Mouse (Mus musculus) neural tube, embryonic 14.5 days (tissue): ENCODE data around the gene BC017158. TPM values are rescaled to one million over a fixed set of nuclear protein-coding genes. Genes with fewer than 3 reads are reported as not detected.
"Not testable (repeated sequence)": the region's sequence is repeated elsewhere in the genome, so short reads cannot be mapped to it uniquely, and the experiment has no call there.

Experiments
- ATAC-seq: fragments of 200-750 bp; cut with Nextera tagmentation; 2 replicates; pipeline ENCODE4 v1.8.0; 2017; ENCODE audit warnings: low read depth, mild to moderate bottlenecking, moderate TSS enrichment, moderate library complexity
- H3K27ac ChIP-seq: fragments of 300-500 bp; sonication (generic); 2 replicates; pipeline ENCODE4 v1.5.1; 2014; ENCODE audit warnings: low read depth, mild to moderate bottlenecking, control low read depth, low read length, moderate library complexity, mixed read lengths
- H3K27me3 ChIP-seq: fragments of 300-500 bp; sonication (generic); 2 replicates; pipeline ENCODE4 v1.6.1; 2014; ENCODE audit warnings: low read length; ENCODE audit not compliant: control insufficient read depth, insufficient read depth
- H3K36me3 ChIP-seq: fragments of 300-500 bp; sonication (generic); 2 replicates; pipeline ENCODE4 v1.6.1; 2014; ENCODE audit warnings: low read length, mixed read lengths; ENCODE audit not compliant: control insufficient read depth, insufficient read depth
- H3K4me1 ChIP-seq: fragments of 300-500 bp; sonication (generic); 2 replicates; pipeline ENCODE4 v1.6.1; 2014; ENCODE audit warnings: low read length; ENCODE audit not compliant: control insufficient read depth, insufficient read depth
- H3K4me2 ChIP-seq: fragments of 300-500 bp; sonication (generic); 2 replicates; pipeline ENCODE4 v1.6.1; 2014; ENCODE audit warnings: mild to moderate bottlenecking, low read depth, low read length, control low read depth
- H3K4me3 ChIP-seq: fragments of 300-500 bp; sonication (generic); 2 replicates; pipeline ENCODE4 v1.5.1; 2014; ENCODE audit warnings: low read depth, low read length, control low read depth, mixed read lengths
- H3K9ac ChIP-seq: fragments of 300-500 bp; sonication (generic); replicated peaks from 2 replicates; pipeline ENCODE4 v1.6.1; 2014; ENCODE audit warnings: low read depth, mild to moderate bottlenecking, control low read depth, low read length, mixed read lengths
- H3K9me3 ChIP-seq: fragments of 300-500 bp; sonication (generic); 2 replicates; pipeline ENCODE4 v1.6.1; 2016; ENCODE audit warnings: low read length; ENCODE audit not compliant: control insufficient read depth
- WGBS: fragments of 180-500 bp; shearing (Covaris S2); extraction: QIAGEN DNeasy Blood & Tissue Kit; methylation state at CpG from one replicate; pipeline ENCODE4 v1.1.7; 2014; 5-methylcytosine and 5-hydroxymethylcytosine counted together
- polyA plus RNA-seq: library from polyadenylated mRNA; unstranded; fragments of >200 nt; fragmentation: Nextera tagmentation; extraction: Ambion mirVana; gene quantifications from 2 replicates; pipeline ENCODE4 v1.2.1, GENCODE M21; 2014

BC017158 gene
- polyA plus RNA-seq, result 25.9 and 27.9 TPM in 2 replicates

- Histone ChIP-seq H3K4me3 (peak within 1 kb of the TSS; percentile 79), H3K4me1 (peaks cover 12% of the 10 kb centered on the region), H3K27me3 (no peaks in the 10 kb centered on the region), H3K9me3 (no peaks in the 10 kb centered on the region), H3K9ac (peak within 1 kb of the TSS; percentile 83), H3K4me2 (peak within 1 kb of the TSS; percentile 82), H3K36me3 (no peaks in the 10 kb centered on the region), H3K27ac (peak within 1 kb of the TSS; percentile 50)
- WGBS, result 2% methylated on average over 46 of the region's 47 CpGs
- ATAC-seq, result peak; percentile 65; the same call in 1 of the 2 replicates
Observed at GRCm38 (mm10) chr7:128297617-128298480, at the start of gene BC017158. Gene BC017158 (minus strand): TSS chr7:128298170.

- 81% methylated on average over 8 of the region's 8 CpGs for WGBS
- no peak overlapping the region for H3K27ac ChIP-seq
- H3K36me3 ChIP-seq, result no peaks in the 10 kb centered on the region
- no peak overlapping the region for H3K9ac ChIP-seq
- H3K4me3 ChIP-seq, result no peak overlapping the region
- H3K4me2 ChIP-seq, result no peak overlapping the region
- no peaks in the 10 kb centered on the region for H3K9me3 ChIP-seq
- ATAC-seq, result no peak
- no peaks in the 10 kb centered on the region; the same call in 1 of the 2 replicates for H3K4me1 ChIP-seq
- no peaks in the 10 kb centered on the region for H3K27me3 ChIP-seq
Observed at GRCm38 (mm10) chr7:128346991-128347390, 49.0 kb upstream of the BC017158 start.

GRCm38 (mm10) chr7:128346522-128346921, 48.6 kb upstream of the BC017158 start:
- WGBS, result 85% methylated on average over 2 of the region's 2 CpGs
- Histone ChIP-seq H3K27ac (no peak overlapping the region), H3K27me3 (no peaks in the 10 kb centered on the region), H3K9me3 (no peaks in the 10 kb centered on the region), H3K4me1 (no peaks in the 10 kb centered on the region; the same call in 1 of the 2 replicates), H3K9ac (no peak overlapping the region), H3K36me3 (no peaks in the 10 kb centered on the region), H3K4me2 (no peak overlapping the region), H3K4me3 (no peak overlapping the region)
- ATAC-seq, result no peak

- H3K4me3 ChIP-seq, result no peak overlapping the region
- no peak overlapping the region for H3K4me2 ChIP-seq
- 85% methylated on average over 6 of the region's 6 CpGs for WGBS
- no peaks in the 10 kb centered on the region for H3K27me3 ChIP-seq
- no peaks in the 10 kb centered on the region for H3K36me3 ChIP-seq
- no peak overlapping the region for H3K9ac ChIP-seq
- H3K9me3 ChIP-seq, result no peaks in the 10 kb centered on the region
- H3K27ac ChIP-seq, result no peak overlapping the region
- ATAC-seq, result no peak
- no peaks in the 10 kb centered on the region; the same call in 1 of the 2 replicates for H3K4me1 ChIP-seq
Observed at GRCm38 (mm10) chr7:128345691-128346090, 47.7 kb upstream of the BC017158 start.

- H3K4me1 ChIP-seq, result no peaks in the 10 kb centered on the region; the same call in 1 of the 2 replicates
- WGBS, result 67% methylated on average over 6 of the region's 6 CpGs
- H3K27ac ChIP-seq, result no peak overlapping the region
- no peaks in the 10 kb centered on the region for H3K27me3 ChIP-seq
- H3K4me3 ChIP-seq, result no peak overlapping the region
- H3K9me3 ChIP-seq, result no peaks in the 10 kb centered on the region
- ATAC-seq, result 0 out of 2 replicates have a peak, but pooled peaks have one; percentile 34
- no peaks in the 10 kb centered on the region for H3K36me3 ChIP-seq
- no peak overlapping the region for H3K4me2 ChIP-seq
- no peak overlapping the region for H3K9ac ChIP-seq
Observed at GRCm38 (mm10) chr7:128344928-128345653, 47.1 kb upstream of the BC017158 start.

- WGBS, result 88% methylated on average over 7 of the region's 7 CpGs
- H3K4me3 ChIP-seq, result no peak overlapping the region
Observed at GRCm38 (mm10) chr7:128344488-128344887, 46.5 kb upstream of the BC017158 start.

GRCm38 (mm10) chr7:128342691-128343090, 44.7 kb upstream of the BC017158 start:
- not testable (repeated sequence) for ATAC-seq, H3K9me3 ChIP-seq
- 94% methylated on average over 7 of the region's 10 CpGs for WGBS

More at GRCm38 (mm10) chr7:128344488-128344887, 46.5 kb upstream of the BC017158 start:
- Histone ChIP-seq H3K4me2 (no peak overlapping the region), H3K4me1 (no peaks in the 10 kb centered on the region; the same call in 1 of the 2 replicates), H3K27ac (no peak overlapping the region), H3K36me3 (no peaks in the 10 kb centered on the region), H3K27me3 (no peaks in the 10 kb centered on the region), H3K9me3 (no peaks in the 10 kb centered on the region), H3K9ac (no peak overlapping the region)
- ATAC-seq, result no peak

GRCm38 (mm10) chr7:128340321-128340720, 42.4 kb upstream of the BC017158 start:
- not testable (repeated sequence) for H3K4me2 ChIP-seq, H3K9ac ChIP-seq, H3K27ac ChIP-seq, H3K4me1 ChIP-seq, H3K4me3 ChIP-seq, ATAC-seq, H3K9me3 ChIP-seq, H3K27me3 ChIP-seq, H3K36me3 ChIP-seq
- 80% methylated on average over 9 of the region's 9 CpGs for WGBS

More at GRCm38 (mm10) chr7:128342691-128343090, 44.7 kb upstream of the BC017158 start:
- H3K36me3 ChIP-seq, H3K4me1 ChIP-seq, H3K27me3 ChIP-seq, H3K27ac ChIP-seq, H3K4me2 ChIP-seq, H3K4me3 ChIP-seq, H3K9ac ChIP-seq: not testable (repeated sequence)

- Histone ChIP-seq H3K36me3 (no peaks in the 10 kb centered on the region), H3K27me3 (no peaks in the 10 kb centered on the region), H3K9ac (no peak overlapping the region), H3K4me2 (no peak overlapping the region), H3K27ac (no peak overlapping the region), H3K4me3 (no peak overlapping the region), H3K4me1 (no peaks in the 10 kb centered on the region), H3K9me3 (no peaks in the 10 kb centered on the region)
- WGBS, result 93% methylated on average over 1 of the region's 1 CpGs
- no peak for ATAC-seq
Observed at GRCm38 (mm10) chr7:128332896-128333295, 34.9 kb upstream of the BC017158 start.
